Mouse (Mus musculus): Measurements from ENCODE around the gene Cd4. TPM values are rescaled to one million over a fixed set of nuclear protein-coding genes. Genes with fewer than 3 reads are reported as not detected.
"Not testable (repeated sequence)": the region's sequence is repeated elsewhere in the genome, so short reads cannot be mapped to it uniquely, and the experiment has no call there.

Gene Cd4
- total RNA-seq, 1 experiment from 2014 or later: 5.8 TPM

- peak; percentile 31 to 37; a peak in 3 of 4 replicates for ATAC-seq (replicated peaks in 1 of 2; ENCODE audit: insufficient read depth in 1 of 2, low FRiP score in 2 of 2, low TSS enrichment in 1 of 2, low read depth in 1 of 2, poor library complexity in 2 of 2, severe bottlenecking in 2 of 2)
Measured at GRCm38 (mm10) chr6:124900801-124901480, 12.9 kb upstream of the Cd4 start.

GRCm38 (mm10) chr6:124900056-124900800 lies 12.2 kb upstream of the Cd4 start:
- ATAC-seq (replicated peaks in 1 of 2; ENCODE audit: insufficient read depth in 1 of 2, low FRiP score in 2 of 2, low TSS enrichment in 1 of 2, low read depth in 1 of 2, poor library complexity in 2 of 2, severe bottlenecking in 2 of 2): no peak

GRCm38 (mm10) chr6:124898359-124898758 lies 10.3 kb upstream of the Cd4 start:
- ATAC-seq (replicated peaks in 1 of 2; ENCODE audit: insufficient read depth in 1 of 2, low FRiP score in 2 of 2, low TSS enrichment in 1 of 2, low read depth in 1 of 2, poor library complexity in 2 of 2, severe bottlenecking in 2 of 2): peak; percentile 52 to 70; a peak in 2 of 4 replicates

GRCm38 (mm10) chr6:124894113-124894512 lies 6.1 kb upstream of the Cd4 start:
- ATAC-seq (replicated peaks in 1 of 2; ENCODE audit: insufficient read depth in 1 of 2, low FRiP score in 2 of 2, low TSS enrichment in 1 of 2, low read depth in 1 of 2, poor library complexity in 2 of 2, severe bottlenecking in 2 of 2): not testable (repeated sequence)

- ATAC-seq (replicated peaks in 1 of 2; ENCODE audit: insufficient read depth in 1 of 2, low FRiP score in 2 of 2, low TSS enrichment in 1 of 2, low read depth in 1 of 2, poor library complexity in 2 of 2, severe bottlenecking in 2 of 2): no peak
Measured at GRCm38 (mm10) chr6:124890997-124891396, 3.0 kb upstream of the Cd4 start.

- ATAC-seq (replicated peaks in 1 of 2; ENCODE audit: insufficient read depth in 1 of 2, low FRiP score in 2 of 2, low TSS enrichment in 1 of 2, low read depth in 1 of 2, poor library complexity in 2 of 2, severe bottlenecking in 2 of 2): no peak
Measured at GRCm38 (mm10) chr6:124888555-124889125, 619 bp upstream of the Cd4 start.

- no peak for ATAC-seq (replicated peaks in 1 of 2; ENCODE audit: insufficient read depth in 1 of 2, low FRiP score in 2 of 2, low TSS enrichment in 1 of 2, low read depth in 1 of 2, poor library complexity in 2 of 2, severe bottlenecking in 2 of 2)
Measured at GRCm38 (mm10) chr6:124885956-124886381, 2.1 kb downstream of the Cd4 start.

GRCm38 (mm10) chr6:124884714-124885500 lies 3.1 kb downstream of the Cd4 start:
- ATAC-seq (replicated peaks in 1 of 2; ENCODE audit: insufficient read depth in 1 of 2, low FRiP score in 2 of 2, low TSS enrichment in 1 of 2, low read depth in 1 of 2, poor library complexity in 2 of 2, severe bottlenecking in 2 of 2): no peak

- no peak for ATAC-seq (replicated peaks in 1 of 2; ENCODE audit: insufficient read depth in 1 of 2, low FRiP score in 2 of 2, low TSS enrichment in 1 of 2, low read depth in 1 of 2, poor library complexity in 2 of 2, severe bottlenecking in 2 of 2)
Measured at GRCm38 (mm10) chr6:124883351-124883750, 4.7 kb downstream of the Cd4 start.

GRCm38 (mm10) chr6:124881821-124882220 lies 6.2 kb downstream of the Cd4 start:
- no peak for ATAC-seq (replicated peaks in 1 of 2; ENCODE audit: insufficient read depth in 1 of 2, low FRiP score in 2 of 2, low TSS enrichment in 1 of 2, low read depth in 1 of 2, poor library complexity in 2 of 2, severe bottlenecking in 2 of 2)

- ATAC-seq (replicated peaks in 1 of 2; ENCODE audit: insufficient read depth in 1 of 2, low FRiP score in 2 of 2, low TSS enrichment in 1 of 2, low read depth in 1 of 2, poor library complexity in 2 of 2, severe bottlenecking in 2 of 2): no peak
Measured at GRCm38 (mm10) chr6:124879390-124879789, 8.6 kb downstream of the Cd4 start.

- no peak for ATAC-seq (replicated peaks in 1 of 2; ENCODE audit: insufficient read depth in 1 of 2, low FRiP score in 2 of 2, low TSS enrichment in 1 of 2, low read depth in 1 of 2, poor library complexity in 2 of 2, severe bottlenecking in 2 of 2)
Measured at GRCm38 (mm10) chr6:124874348-124874747, 13.7 kb downstream of the Cd4 start.

- ATAC-seq (replicated peaks in 1 of 2; ENCODE audit: insufficient read depth in 1 of 2, low FRiP score in 2 of 2, low TSS enrichment in 1 of 2, low read depth in 1 of 2, poor library complexity in 2 of 2, severe bottlenecking in 2 of 2): no peak
Measured at GRCm38 (mm10) chr6:124866560-124866959, 21.5 kb downstream of the Cd4 start.

- no peak for ATAC-seq (replicated peaks in 1 of 2; ENCODE audit: insufficient read depth in 1 of 2, low FRiP score in 2 of 2, low TSS enrichment in 1 of 2, low read depth in 1 of 2, poor library complexity in 2 of 2, severe bottlenecking in 2 of 2)
Measured at GRCm38 (mm10) chr6:124865766-124866362, 22.2 kb downstream of the Cd4 start.

- peak; percentile 28 to 40; a peak in 1 of 4 replicates for ATAC-seq (replicated peaks in 1 of 2; ENCODE audit: insufficient read depth in 1 of 2, low FRiP score in 2 of 2, low TSS enrichment in 1 of 2, low read depth in 1 of 2, poor library complexity in 2 of 2, severe bottlenecking in 2 of 2)
Measured at GRCm38 (mm10) chr6:124863658-124864298, 24.2 kb downstream of the Cd4 start, which contains the start of gene Gpr162. Gene Gpr162 (minus strand): TSS chr6:124863983.

- ATAC-seq (replicated peaks in 1 of 2; ENCODE audit: insufficient read depth in 1 of 2, low FRiP score in 2 of 2, low TSS enrichment in 1 of 2, low read depth in 1 of 2, poor library complexity in 2 of 2, severe bottlenecking in 2 of 2): no peak
Measured at GRCm38 (mm10) chr6:124863125-124863657, 24.8 kb downstream of the Cd4 start.
